Mouse (Mus musculus) frontal cortex, postnatal 10 days (tissue): ENCODE data around the gene Trpv4.

Experiments used
- DNase-seq, 2 experiments: peaks; one replicate each; pipeline ENCODE4 v3.0.0; 2022; ENCODE audit warnings: low spot score in 2 of 2, mixed read lengths in 1 of 2

The Trpv4 gene

GRCm38 (mm10) chr5:114590043-114590913, 67.9 kb downstream of the Trpv4 start:
- DNase-seq = no peak

GRCm38 (mm10) chr5:114589454-114589853, 68.8 kb downstream of the Trpv4 start:
- DNase-seq = no peak

- no peak for DNase-seq
Observed at GRCm38 (mm10) chr5:114589026-114589425, 69.2 kb downstream of the Trpv4 start.

- no peak for DNase-seq
Observed at GRCm38 (mm10) chr5:114588416-114588815, 69.8 kb downstream of the Trpv4 start.

GRCm38 (mm10) chr5:114587908-114588307, 70.3 kb downstream of the Trpv4 start:
- no peak for DNase-seq

- DNase-seq = no peak
Observed at GRCm38 (mm10) chr5:114585682-114586081, 72.5 kb downstream of the Trpv4 start.

GRCm38 (mm10) chr5:114584293-114585104, 73.7 kb downstream of the Trpv4 start:
- DNase-seq = no peak

- no peak for DNase-seq
Observed at GRCm38 (mm10) chr5:114583490-114584175, 74.6 kb downstream of the Trpv4 start.

GRCm38 (mm10) chr5:114583046-114583445, 75.2 kb downstream of the Trpv4 start:
- no peak for DNase-seq

- no peak for DNase-seq
Observed at GRCm38 (mm10) chr5:114581486-114581885, 76.7 kb downstream of the Trpv4 start.

- DNase-seq = peak; percentile 53 to 79
Observed at GRCm38 (mm10) chr5:114579714-114580357, 78.4 kb downstream of the Trpv4 start.

- no peak for DNase-seq
Observed at GRCm38 (mm10) chr5:114578361-114578760, 79.9 kb downstream of the Trpv4 start.

GRCm38 (mm10) chr5:114575986-114576605, 82.1 kb downstream of the Trpv4 start:
- DNase-seq = no peak

GRCm38 (mm10) chr5:114575530-114575929, 82.7 kb downstream of the Trpv4 start:
- no peak for DNase-seq

GRCm38 (mm10) chr5:114575010-114575409, 83.2 kb downstream of the Trpv4 start:
- DNase-seq = no peak

GRCm38 (mm10) chr5:114573920-114574628, 84.1 kb downstream of the Trpv4 start:
- DNase-seq = no peak

GRCm38 (mm10) chr5:114572997-114573396, 85.2 kb downstream of the Trpv4 start:
- no peak for DNase-seq
